Mouse (Mus musculus) forebrain, postnatal 0 days (tissue): Measurements from ENCODE around the gene Ccdc117. TPM values are rescaled to one million over a fixed set of nuclear protein-coding genes. Genes with fewer than 3 reads are reported as not detected.

Source experiments
- ATAC-seq: fragments of 200-750 bp; cut with Nextera tagmentation; 2 replicates; pipeline ENCODE4 v1.8.0; 2017; ENCODE audit warnings: mild to moderate bottlenecking, moderate library complexity
- DNase-seq: peaks from one replicate; pipeline ENCODE4 v3.0.0-alpha.2; 2015
- H3K27ac ChIP-seq: fragments of 300-500 bp; sonication (generic); 2 replicates; pipeline ENCODE4 v1.5.1; 2014; ENCODE audit warnings: low read depth, mild to moderate bottlenecking, antibody characterized with exemption, low read length, moderate library complexity, mixed read lengths
- H3K27me3 ChIP-seq: fragments of 300-500 bp; sonication (generic); 2 replicates; pipeline ENCODE4 v1.6.1; 2014; ENCODE audit warnings: mild to moderate bottlenecking, low read length, mixed read lengths; ENCODE audit not compliant: insufficient read depth
- H3K36me3 ChIP-seq: fragments of 300-500 bp; sonication (generic); 2 replicates; pipeline ENCODE4 v1.6.1; 2014; ENCODE audit warnings: mild to moderate bottlenecking, moderate library complexity; ENCODE audit not compliant: insufficient read depth
- H3K4me1 ChIP-seq: fragments of 300-500 bp; sonication (generic); 2 replicates; pipeline ENCODE4 v1.6.1; 2014; ENCODE audit warnings: antibody characterized with exemption; ENCODE audit not compliant: insufficient read depth
- H3K4me2 ChIP-seq: fragments of 300-500 bp; sonication (generic); 2 replicates; pipeline ENCODE4 v1.6.1; 2014; ENCODE audit warnings: low read depth, mild to moderate bottlenecking, moderate library complexity
- H3K4me3 ChIP-seq: fragments of 300-500 bp; sonication (generic); 2 replicates; pipeline ENCODE4 v1.5.1; 2014; ENCODE audit warnings: low read depth, low read length, mixed read lengths
- H3K9ac ChIP-seq: fragments of 300-500 bp; sonication (generic); 2 replicates; pipeline ENCODE4 v1.6.1; 2014; ENCODE audit warnings: mild to moderate bottlenecking
- H3K9me3 ChIP-seq: fragments of 300-500 bp; sonication (generic); 2 replicates; pipeline ENCODE4 v1.6.1; 2016; ENCODE audit warnings: low read length
- CTCF ChIP-seq: sonication (generic); IDR thresholded peaks from 2 replicates; pipeline ENCODE4 v1.5.1; 2016; ENCODE audit warnings: antibody characterized with exemption, control low read depth, low read depth
- WGBS: fragments of 180-500 bp; shearing (Covaris S2); extraction: QIAGEN DNeasy Blood & Tissue Kit; methylation state at CpG from one replicate; pipeline ENCODE4 v1.1.7; 2014; 5-methylcytosine and 5-hydroxymethylcytosine counted together
- polyA plus RNA-seq: library from polyadenylated mRNA; unstranded; fragments of >200 nt; fragmentation: Nextera tagmentation; extraction: Ambion mirVana; gene quantifications from 2 replicates; pipeline ENCODE4 v1.2.1, GENCODE M21; 2015
- total RNA-seq: library from RNA; depleted of rRNA; stranded (reverse); fragments of >200 nt; gene quantifications from 2 replicates; pipeline ENCODE4 v1.2.3, GENCODE M21; 2014

The Ccdc117 gene
- total and polyA plus RNA-seq, 2 experiments from 2014 or later: 6.6 to 14.4 TPM

DNA sequence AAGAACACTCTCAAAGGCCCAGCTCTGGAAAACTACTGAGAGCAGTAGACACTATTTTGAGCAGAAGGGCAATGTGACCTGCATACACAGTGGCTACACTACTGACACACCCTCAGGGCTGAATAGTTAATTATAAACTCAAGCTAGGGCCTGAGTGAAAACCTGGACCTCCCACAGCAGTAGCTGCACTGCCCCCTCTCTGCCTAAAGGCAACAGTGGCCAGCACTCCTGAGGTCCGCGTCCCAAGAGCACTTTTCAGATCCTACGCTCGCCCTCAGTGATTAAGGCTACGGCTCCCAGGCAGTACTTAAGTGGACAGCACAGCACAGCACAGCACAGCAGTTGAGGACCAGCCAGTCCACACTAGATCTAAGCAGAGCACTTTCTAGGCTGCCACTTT, 8.9 kb downstream of the Ccdc117 start:
- H3K4me1 ChIP-seq: no peaks in the 10 kb centered on the region
- H3K27me3 ChIP-seq: no peaks in the 10 kb centered on the region
- no peak overlapping the region for H3K27ac ChIP-seq
- no peak for DNase-seq
- ATAC-seq: no peak
- no peak for TF ChIP-seq CTCF
- H3K4me3 ChIP-seq: no peak overlapping the region
- peaks cover 48% of the 10 kb centered on the region for H3K36me3 ChIP-seq
- no peaks in the 10 kb centered on the region for H3K9me3 ChIP-seq
- no peak overlapping the region for H3K4me2 ChIP-seq
- no peak overlapping the region for H3K9ac ChIP-seq
- WGBS: 91% methylated on average over 5 of the region's 5 CpGs

- DNase-seq (no peak), ATAC-seq (no peak)
- 59% methylated on average over 6 of the region's 6 CpGs for WGBS
- Histone ChIP-seq H3K9me3 (no peaks in the 10 kb centered on the region), H3K4me2 (no peak overlapping the region), H3K36me3 (peaks cover 53% of the 10 kb centered on the region), H3K27ac (no peak overlapping the region), H3K4me3 (no peak overlapping the region), H3K27me3 (no peaks in the 10 kb centered on the region), H3K9ac (no peak overlapping the region), H3K4me1 (no peaks in the 10 kb centered on the region)
- no peak for TF ChIP-seq CTCF
These were observed 11.3 kb downstream of the Ccdc117 start for GRCm38 (mm10) chr11:5530717-5531116.

- H3K9ac ChIP-seq: no peak overlapping the region
- ATAC-seq (no peak), DNase-seq (no peak)
- H3K4me2 ChIP-seq: no peak overlapping the region
- no peak for TF ChIP-seq CTCF
- no peak overlapping the region for H3K27ac ChIP-seq
- H3K36me3 ChIP-seq: peaks cover 58% of the 10 kb centered on the region
- H3K27me3 ChIP-seq: no peaks in the 10 kb centered on the region
- no peaks in the 10 kb centered on the region for H3K4me1 ChIP-seq
- H3K9me3 ChIP-seq: no peaks in the 10 kb centered on the region
- no peak overlapping the region for H3K4me3 ChIP-seq
- WGBS: 70% methylated on average over 5 of the region's 5 CpGs
These were observed 11.8 kb downstream of the Ccdc117 start for GRCm38 (mm10) chr11:5530172-5530571.

DNA sequence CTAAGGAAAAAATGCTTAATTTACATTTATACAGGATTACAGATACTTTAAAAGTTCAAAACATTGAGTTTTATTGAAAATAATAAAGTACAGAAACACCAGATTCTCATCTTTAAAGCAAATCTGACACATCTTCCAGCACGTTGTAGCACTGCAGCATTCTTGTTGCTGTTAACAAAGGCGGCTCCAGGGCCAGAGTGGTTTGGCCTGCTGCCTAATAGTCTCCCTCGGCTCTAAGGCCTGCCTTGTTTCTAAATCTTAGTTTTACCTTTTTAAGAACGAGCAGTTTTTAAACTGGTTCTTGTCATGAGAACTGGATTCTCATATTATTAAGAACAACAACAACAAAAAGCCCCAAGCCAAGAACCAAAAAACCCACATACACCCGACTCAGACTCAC, 13.1 kb downstream of the Ccdc117 start:
- no peak overlapping the region for H3K4me3 ChIP-seq
- no peaks in the 10 kb centered on the region for H3K27me3 ChIP-seq
- H3K9me3 ChIP-seq: no peaks in the 10 kb centered on the region
- H3K36me3 ChIP-seq: peaks cover 59% of the 10 kb centered on the region
- H3K4me1 ChIP-seq: no peaks in the 10 kb centered on the region
- ATAC-seq: no peak
- no peak overlapping the region for H3K27ac ChIP-seq
- no peak for DNase-seq
- WGBS: 43% methylated on average over 5 of the region's 5 CpGs
- no peak overlapping the region for H3K4me2 ChIP-seq
- H3K9ac ChIP-seq: no peak overlapping the region
- TF ChIP-seq CTCF: no peak

DNA sequence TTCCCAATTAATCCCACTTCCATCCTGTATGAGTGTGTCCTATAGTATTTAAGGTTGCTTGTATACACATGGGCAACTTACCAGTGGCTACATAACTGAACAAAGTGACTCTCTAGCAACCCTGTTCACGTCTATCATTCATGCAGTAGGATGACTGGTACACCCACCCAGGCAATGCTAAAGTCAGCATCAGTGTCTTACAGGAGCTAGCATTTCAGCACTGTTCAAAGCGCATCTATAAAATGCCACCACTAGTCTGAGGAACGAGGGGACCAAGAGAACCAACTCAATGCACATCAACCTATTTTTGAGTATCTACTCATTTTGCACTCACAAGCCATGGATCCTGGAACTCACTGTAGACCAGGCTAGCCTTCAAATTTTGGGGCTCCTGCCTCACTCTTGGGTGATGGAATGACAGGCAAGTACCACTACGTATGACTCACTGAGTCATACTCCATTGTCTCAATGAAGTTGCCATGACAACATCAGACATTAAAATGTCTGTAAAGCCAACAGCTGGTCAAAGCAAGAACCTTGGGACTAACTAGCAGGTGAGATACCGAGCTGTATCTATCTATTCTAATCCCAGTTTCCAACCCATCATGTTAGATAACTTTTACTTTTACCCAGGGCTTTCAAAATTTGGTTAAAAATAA, 14.0 kb downstream of the Ccdc117 start:
- no peak overlapping the region for H3K9ac ChIP-seq
- peaks cover 58% of the 10 kb centered on the region for H3K36me3 ChIP-seq
- WGBS: 78% methylated on average over 5 of the region's 5 CpGs
- DNase-seq: no peak
- no peaks in the 10 kb centered on the region for H3K27me3 ChIP-seq
- no peak overlapping the region for H3K4me3 ChIP-seq
- no peak for ATAC-seq
- H3K9me3 ChIP-seq: no peaks in the 10 kb centered on the region
- TF ChIP-seq CTCF: no peak
- H3K4me2 ChIP-seq: no peak overlapping the region
- 0 out of 2 replicates have a peak, but pooled peaks cover 2% of the 10 kb centered on the region for H3K4me1 ChIP-seq
- no peak overlapping the region for H3K27ac ChIP-seq

DNA sequence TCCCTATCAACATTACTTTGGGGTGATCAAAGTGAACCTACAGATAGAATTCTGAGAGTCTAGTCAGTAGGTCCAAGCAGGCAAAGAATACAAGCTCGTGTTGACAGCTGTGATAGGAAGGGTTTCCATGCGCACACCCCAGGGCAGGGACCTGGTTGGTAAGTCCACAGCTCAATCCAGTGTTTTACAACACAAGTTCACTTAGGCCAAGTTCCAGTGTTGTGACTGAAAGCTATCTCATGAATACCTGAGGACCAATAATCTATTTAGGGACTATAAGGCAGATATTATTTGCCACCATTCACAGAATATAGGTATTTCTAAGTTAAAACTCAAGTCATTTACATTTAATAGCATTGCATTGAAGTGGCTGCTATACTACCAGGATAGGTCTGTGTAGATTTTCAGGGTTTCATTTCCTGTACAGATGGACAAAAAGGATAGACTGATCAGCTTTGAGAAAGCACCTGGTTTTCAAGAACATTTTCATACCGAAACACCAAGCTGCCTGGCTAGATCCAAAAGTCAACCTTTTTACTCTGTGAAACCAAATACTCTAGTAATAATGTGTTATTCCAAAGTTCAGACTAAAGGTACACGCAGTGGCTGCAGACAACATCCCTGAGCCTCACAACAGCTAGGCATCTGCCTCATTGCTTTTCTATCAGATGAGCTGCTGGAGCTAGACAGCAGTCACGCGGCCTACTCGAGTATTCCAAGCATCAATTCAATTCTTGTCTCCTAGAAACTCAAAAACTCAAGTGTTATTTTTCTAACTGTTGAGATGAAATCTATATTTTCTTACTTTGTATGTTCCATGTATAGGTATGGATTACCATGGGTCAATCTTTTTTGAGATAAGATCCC, 15.2 kb downstream of the Ccdc117 start:
- Histone ChIP-seq H3K4me1 (0 out of 2 replicates have a peak, but pooled peaks cover 11% of the 10 kb centered on the region), H3K9ac (no peak overlapping the region), H3K27me3 (no peaks in the 10 kb centered on the region), H3K27ac (no peak overlapping the region), H3K4me3 (no peak overlapping the region), H3K4me2 (no peak overlapping the region), H3K9me3 (no peaks in the 10 kb centered on the region), H3K36me3 (peaks cover 49% of the 10 kb centered on the region)
- DNase-seq (no peak), ATAC-seq (no peak)
- no peak for TF ChIP-seq CTCF
- 93% methylated on average over 7 of the region's 7 CpGs for WGBS

- H3K4me3 ChIP-seq: no peak overlapping the region
- ATAC-seq: no peak
- H3K36me3 ChIP-seq: peaks cover 38% of the 10 kb centered on the region
- TF ChIP-seq CTCF: no peak
- H3K9me3 ChIP-seq: no peaks in the 10 kb centered on the region
- 0 out of 2 replicates have a peak, but pooled peaks cover 11% of the 10 kb centered on the region for H3K4me1 ChIP-seq
- H3K27ac ChIP-seq: no peak overlapping the region
- WGBS: 86% methylated on average over 4 of the region's 4 CpGs
- no peak overlapping the region for H3K4me2 ChIP-seq
- H3K27me3 ChIP-seq: no peaks in the 10 kb centered on the region
- DNase-seq: no peak
- H3K9ac ChIP-seq: no peak overlapping the region
These were observed 16.6 kb downstream of the Ccdc117 start for GRCm38 (mm10) chr11:5525418-5525817.
